Mouse (Mus musculus): ENCODE results near the gene Cldn12.

Gene Cldn12

DNA sequence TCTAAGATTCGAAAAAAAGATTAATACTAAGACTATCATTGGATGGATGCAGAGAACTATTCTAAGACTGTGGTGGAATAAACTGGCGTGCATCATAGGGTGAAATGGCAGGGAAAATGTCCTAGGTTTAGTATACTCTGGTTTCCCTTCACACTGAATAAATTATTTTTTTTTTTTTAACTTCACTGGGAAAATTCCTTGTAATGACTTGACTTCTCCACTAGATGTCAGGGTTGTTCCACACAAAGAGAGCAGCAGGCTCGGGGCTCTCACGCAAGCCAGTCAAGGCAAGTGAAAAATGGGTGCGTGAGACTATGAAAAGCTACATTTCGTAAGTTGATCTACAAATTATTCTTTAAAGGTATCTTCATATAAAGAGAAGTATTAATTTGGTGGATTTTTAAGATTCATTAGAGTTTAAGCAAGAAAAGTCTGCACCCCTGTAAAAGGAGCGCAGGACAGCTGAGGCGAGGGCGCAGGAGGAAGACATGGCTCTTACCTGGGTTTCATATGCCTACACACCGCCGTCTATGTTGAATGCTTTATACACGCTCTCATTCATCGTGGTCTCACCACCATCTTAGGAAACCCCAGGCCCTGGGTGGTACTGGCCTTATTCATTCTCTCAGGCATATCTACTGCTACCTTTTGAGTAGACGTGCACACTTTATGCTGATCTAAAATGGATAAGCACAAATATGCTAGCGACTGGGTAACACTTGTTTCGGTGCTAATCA is 20.3 kb downstream of the Cldn12 start:
- peak in 1 of 2 experiments; percentile 36 for DNase-seq (ENCODE audit: low spot score in 2 of 2)

DNA sequence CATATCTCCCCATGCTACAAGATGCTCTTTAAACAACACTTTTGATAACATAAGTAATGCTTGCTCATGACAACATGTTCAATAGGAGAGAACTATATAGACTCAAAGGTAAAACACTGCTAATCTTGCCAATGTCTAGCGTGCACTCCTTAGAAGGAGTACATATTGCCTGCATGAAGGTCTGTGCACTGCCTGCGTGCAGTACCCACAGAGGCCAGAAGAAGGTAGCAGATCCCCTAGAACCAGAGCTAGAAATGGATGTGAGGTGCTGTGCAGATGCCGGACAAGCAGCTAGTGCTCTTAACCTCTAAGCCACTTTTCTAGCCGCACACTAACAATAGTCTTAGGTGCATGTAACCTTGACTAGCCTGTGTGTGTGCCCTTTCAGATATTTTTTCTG is 22.6 kb downstream of the Cldn12 start:
- DNase-seq (ENCODE audit: low spot score in 2 of 2), result no peak

GRCm38 (mm10) chr5:5486071-5486470 is 28.7 kb downstream of the Cldn12 start:
- DNase-seq (ENCODE audit: low spot score in 2 of 2), result no peak

DNA sequence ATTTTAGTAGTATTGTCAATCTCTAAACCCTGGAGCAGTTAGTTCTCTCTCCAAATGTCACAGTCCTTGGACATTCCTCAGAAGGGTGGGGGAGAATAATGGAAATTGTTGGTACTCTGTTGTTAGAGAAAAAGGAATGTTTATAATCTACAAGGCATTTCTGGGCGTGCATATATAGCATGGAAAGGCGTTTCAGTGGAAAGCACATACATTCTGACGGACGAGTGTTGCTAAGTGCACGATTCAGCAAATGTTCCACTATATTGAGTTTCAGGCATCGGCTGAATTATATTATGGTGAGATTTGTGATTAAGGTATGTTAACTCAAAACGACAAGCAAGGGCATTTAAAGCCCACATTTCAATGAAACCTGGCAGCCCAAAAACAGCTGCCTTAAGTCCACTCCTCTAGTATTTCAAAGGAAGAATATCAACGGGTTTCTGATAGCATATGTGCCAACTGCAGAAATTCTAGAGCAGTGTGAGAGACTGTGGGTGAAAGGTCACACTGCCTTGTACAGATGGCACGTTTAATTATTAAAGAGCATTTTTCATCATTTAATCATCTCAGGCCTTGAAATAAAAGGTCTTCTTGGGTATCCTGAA is 31.4 kb downstream of the Cldn12 start:
- no peak for DNase-seq (ENCODE audit: low spot score in 2 of 2)

DNA sequence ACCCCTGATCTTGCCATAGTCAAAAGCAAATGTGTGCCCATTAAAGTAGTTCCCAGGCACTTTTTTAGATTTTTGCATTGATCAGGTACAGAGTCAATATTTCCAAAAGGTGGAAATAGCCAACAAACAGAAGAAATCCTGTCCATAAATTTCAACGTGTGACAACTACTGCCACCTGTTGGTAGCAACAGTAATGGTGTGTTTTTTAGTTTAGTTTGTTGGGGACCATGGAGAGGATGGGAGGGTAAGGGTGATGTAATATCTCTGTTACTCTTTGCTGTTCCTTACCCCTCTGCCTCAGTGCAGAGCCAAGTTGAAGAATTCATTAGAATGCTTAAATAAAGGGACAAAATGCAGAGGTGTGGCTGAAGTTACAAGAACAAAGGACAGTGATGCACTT is 33.1 kb downstream of the Cldn12 start:
- no peak for DNase-seq (ENCODE audit: low spot score in 2 of 2)

DNA sequence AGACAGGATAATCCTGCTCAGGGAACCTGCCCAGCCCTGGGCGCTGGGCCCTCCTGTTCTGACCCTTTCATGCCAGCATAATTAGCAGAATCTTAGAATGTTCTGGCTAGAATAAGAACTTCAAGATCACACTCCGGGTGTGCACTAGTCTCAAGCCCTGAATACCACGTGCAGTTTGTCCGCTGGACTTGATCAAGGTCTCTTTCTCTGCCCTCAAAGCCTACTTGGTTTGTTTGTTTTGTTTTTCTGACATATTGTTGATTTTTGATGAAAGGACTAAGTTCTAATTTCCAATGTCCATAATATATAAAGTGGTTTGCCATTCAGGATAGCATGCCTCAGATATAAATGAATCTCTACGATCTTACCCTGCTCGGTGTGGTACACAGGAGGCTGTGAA is 35.7 kb downstream of the Cldn12 start, which contains the start of gene 1700015F17Rik:
1700015F17Rik (minus strand) TSS at position 101 of the 400 bp plus-strand sequence.
- no peak for DNase-seq (ENCODE audit: low spot score in 2 of 2)

GRCm38 (mm10) chr5:5476133-5476532 is 38.6 kb downstream of the Cldn12 start:
- DNase-seq (ENCODE audit: low spot score in 2 of 2), result no peak

- no peak for DNase-seq (ENCODE audit: low spot score in 2 of 2)
Observed at GRCm38 (mm10) chr5:5465256-5465655, 49.5 kb downstream of the Cldn12 start.

All from thymus, postnatal 10 days (tissue).